Mouse (Mus musculus) midbrain, embryonic 10.5 days (tissue): ENCODE results near the gene Cdca3. TPM values are rescaled to one million over a fixed set of nuclear protein-coding genes. Genes with fewer than 3 reads are reported as not detected.

ENCODE experiments used
- DNase-seq: peaks from one replicate; pipeline ENCODE4 v3.0.0-alpha.2; 2017; ENCODE audit warnings: low spot score
- H3K27ac ChIP-seq: fragments of 300-500 bp; sonication (generic); replicated peaks from 2 replicates; pipeline ENCODE4 v1.5.1; 2016; ENCODE audit warnings: mild to moderate bottlenecking
- H3K27me3 ChIP-seq: fragments of 300-500 bp; sonication (generic); 2 replicates; pipeline ENCODE4 v1.6.1; 2016; ENCODE audit warnings: low read depth, mild to moderate bottlenecking; ENCODE audit not compliant: poor library complexity, severe bottlenecking
- H3K36me3 ChIP-seq: fragments of 300-500 bp; sonication (generic); 2 replicates; pipeline ENCODE4 v1.6.1; 2016; ENCODE audit warnings: mild to moderate bottlenecking, moderate library complexity
- H3K4me1 ChIP-seq: fragments of 300-500 bp; sonication (generic); 2 replicates; pipeline ENCODE4 v1.6.1; 2016
- H3K4me3 ChIP-seq: fragments of 300-500 bp; sonication (generic); 2 replicates; pipeline ENCODE4 v1.5.1; 2016; ENCODE audit warnings: mild to moderate bottlenecking, moderate library complexity
- H3K9me3 ChIP-seq: fragments of 300-500 bp; sonication (generic); replicated peaks from 2 replicates; pipeline ENCODE4 v1.6.1; 2016; ENCODE audit warnings: mild to moderate bottlenecking
- WGBS: fragments of 180-500 bp; shearing (Covaris S2); methylation state at CpG from one replicate; pipeline ENCODE4 v1.1.7; 2016; 5-methylcytosine and 5-hydroxymethylcytosine counted together
- polyA plus RNA-seq: library from polyadenylated mRNA; unstranded; fragments of >200 nt; fragmentation: Nextera tagmentation; extraction: Ambion mirVana; gene quantifications from 2 replicates; pipeline ENCODE4 v1.2.1, GENCODE M21; 2016

The Cdca3 gene
- polyA plus RNA-seq, 1 experiment from 2014 or later = 273 TPM

DNA sequence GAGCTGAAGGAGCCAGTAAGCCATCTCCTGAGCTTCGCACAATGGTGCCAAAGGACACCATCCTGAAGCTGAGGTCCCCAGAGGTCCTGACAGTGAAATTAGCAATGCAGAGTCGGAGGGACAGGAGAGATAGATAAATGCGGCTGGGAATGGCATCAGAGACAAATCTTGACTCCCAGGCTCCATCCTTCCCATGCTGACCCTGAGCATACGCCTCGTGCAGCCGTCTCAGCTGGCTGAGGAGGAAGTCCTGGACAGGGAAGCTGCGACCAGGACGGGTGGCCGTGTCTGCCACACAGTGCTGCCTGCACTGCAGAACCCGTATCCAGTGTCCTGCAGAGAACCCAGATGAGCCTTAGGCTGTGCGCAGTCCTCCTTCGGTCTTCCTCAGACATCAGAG lies 25.3 kb downstream of the Cdca3 start:
- H3K27ac ChIP-seq = no peak overlapping the region; the same call in 1 of the 2 replicates
- WGBS = 75% methylated on average over 12 of the region's 12 CpGs
- no peak for DNase-seq

DNA sequence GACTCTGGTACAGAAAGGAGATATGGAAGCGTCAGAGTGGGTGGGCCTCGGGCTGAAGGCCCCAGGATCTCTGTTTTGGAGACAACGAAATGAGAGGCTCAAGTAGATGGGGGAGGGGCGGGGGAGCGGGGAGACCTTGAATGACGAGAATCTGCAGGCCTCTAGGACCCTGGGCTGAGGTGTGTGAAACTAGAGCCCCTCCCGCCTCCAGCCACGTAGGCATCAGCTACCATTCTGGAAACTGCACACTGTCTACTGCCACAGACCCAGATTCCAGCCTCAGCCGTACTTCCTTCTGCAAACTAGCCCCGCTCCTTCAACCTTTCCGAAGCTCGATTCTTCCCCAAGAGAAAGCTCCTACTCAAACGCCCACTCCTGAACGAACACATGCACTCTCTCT lies 27.0 kb downstream of the Cdca3 start:
- H3K4me1 ChIP-seq = peaks cover 59% of the 10 kb centered on the region
- H3K27ac ChIP-seq = peak overlapping the region; percentile 92
- H3K27me3 ChIP-seq = peaks cover 34% of the 10 kb centered on the region
- H3K36me3 ChIP-seq = peaks cover 27% of the 10 kb centered on the region
- peak overlapping the region; percentile 70 for H3K4me3 ChIP-seq
- WGBS = 5% methylated on average over 14 of the region's 14 CpGs
- DNase-seq = peak; percentile 52
- H3K9me3 ChIP-seq = no peaks in the 10 kb centered on the region

More for the DNA sequence above, 25.3 kb downstream of the Cdca3 start:
- peaks cover 27% of the 10 kb centered on the region for H3K36me3 ChIP-seq
- peaks cover 24% of the 10 kb centered on the region for H3K27me3 ChIP-seq
- no peak overlapping the region for H3K4me3 ChIP-seq
- no peaks in the 10 kb centered on the region for H3K9me3 ChIP-seq
- peaks cover 47% of the 10 kb centered on the region for H3K4me1 ChIP-seq

DNA sequence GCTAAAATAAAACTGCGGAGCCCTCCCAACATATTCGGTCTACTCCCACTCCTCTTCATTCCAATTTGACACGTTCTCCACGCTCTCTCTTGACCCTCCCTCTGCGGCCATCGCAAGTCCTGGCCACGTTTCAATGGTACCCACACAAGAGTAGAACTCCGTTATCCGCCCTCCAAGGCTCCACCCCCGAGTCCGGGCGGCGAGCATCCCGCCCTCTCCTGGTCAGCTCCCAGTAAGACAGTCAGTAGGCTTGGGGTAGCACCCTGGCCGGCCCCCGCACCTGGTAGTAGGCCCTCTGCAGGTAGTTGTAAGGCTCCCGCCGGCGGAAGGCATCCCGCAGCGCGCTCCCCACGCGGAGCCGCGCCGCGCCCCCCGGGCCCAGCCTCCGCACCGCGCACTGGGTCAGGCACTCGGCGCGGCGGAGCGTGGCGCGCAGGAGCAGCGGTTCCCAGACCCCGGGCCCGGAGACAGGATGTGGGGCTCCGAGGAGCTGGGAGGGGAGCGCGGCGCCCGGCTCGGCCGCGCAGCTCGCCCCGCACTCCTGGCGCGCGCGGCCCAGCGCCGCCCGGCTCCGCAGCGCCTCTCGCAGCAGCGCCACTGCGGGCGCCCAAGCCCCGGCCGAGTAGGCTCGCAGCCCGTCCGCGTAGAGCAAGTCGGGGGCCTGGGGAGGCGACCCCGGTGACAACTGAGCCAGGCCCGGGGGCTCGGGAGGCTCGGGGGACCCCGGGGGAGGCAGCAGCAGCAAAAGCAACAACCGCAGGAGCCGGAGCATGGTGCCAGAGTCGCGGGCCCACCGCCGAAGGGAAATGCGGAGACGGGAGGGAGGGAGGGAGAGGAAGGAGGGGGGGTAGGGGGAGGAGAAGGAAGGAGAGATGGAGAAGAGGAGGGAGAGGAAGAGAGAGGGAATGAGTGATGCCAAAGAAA lies 27.8 kb downstream of the Cdca3 start, which contains the start of gene P3h3:
TSS of gene P3h3 (minus strand) at position 837 of the 924 bp plus-strand sequence.
- H3K4me1 ChIP-seq = peaks cover 68% of the 10 kb centered on the region
- DNase-seq = peak; percentile 90
- H3K9me3 ChIP-seq = no peaks in the 10 kb centered on the region
- peak within 1 kb of the TSS; percentile 92 for H3K27ac ChIP-seq
- WGBS = under 1% methylated on average over 85 of the region's 86 CpGs
- peaks cover 43% of the 10 kb centered on the region for H3K27me3 ChIP-seq
- peaks cover 27% of the 10 kb centered on the region for H3K36me3 ChIP-seq
- H3K4me3 ChIP-seq = peak within 1 kb of the TSS; percentile 70

DNA sequence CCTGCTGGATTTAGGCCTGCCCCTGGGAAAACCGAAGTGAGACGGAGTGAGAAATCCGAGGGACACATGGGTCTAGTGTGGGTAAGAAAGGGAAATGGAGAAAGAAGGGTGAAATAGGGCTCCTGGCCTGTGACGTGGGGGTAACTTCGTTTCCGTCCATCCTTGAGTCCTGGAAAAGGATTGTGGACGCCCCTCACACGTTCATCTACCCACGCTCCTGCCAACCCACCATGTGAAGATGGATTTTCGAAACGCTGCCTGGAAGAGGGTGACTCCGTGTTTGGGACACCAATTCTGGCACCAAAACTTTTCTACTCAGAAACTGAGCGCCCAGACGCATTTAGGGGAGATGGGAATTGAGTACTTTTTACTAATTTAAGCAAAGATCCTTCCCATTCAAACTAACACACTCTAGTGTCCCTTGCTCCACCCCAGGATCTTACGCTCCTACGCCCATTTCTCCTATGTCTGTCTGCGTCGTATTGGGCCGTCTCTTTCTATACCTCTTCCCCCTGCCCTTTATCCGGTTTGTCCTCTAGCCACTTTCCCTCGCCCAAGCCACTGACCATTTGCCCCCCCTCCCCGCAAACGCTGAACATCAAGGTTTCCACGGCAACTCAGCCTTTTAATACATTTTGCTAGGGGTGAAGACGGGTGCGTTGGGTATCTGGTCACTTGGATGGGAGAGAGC lies 28.6 kb downstream of the Cdca3 start:
- Histone ChIP-seq H3K9me3 (no peaks in the 10 kb centered on the region), H3K4me3 (peak overlapping the region; percentile 70), H3K27ac (peak overlapping the region; percentile 92), H3K4me1 (peaks cover 76% of the 10 kb centered on the region), H3K27me3 (peaks cover 51% of the 10 kb centered on the region), H3K36me3 (peaks cover 22% of the 10 kb centered on the region)
- no peak for DNase-seq
- 25% methylated on average over 26 of the region's 26 CpGs for WGBS

DNA sequence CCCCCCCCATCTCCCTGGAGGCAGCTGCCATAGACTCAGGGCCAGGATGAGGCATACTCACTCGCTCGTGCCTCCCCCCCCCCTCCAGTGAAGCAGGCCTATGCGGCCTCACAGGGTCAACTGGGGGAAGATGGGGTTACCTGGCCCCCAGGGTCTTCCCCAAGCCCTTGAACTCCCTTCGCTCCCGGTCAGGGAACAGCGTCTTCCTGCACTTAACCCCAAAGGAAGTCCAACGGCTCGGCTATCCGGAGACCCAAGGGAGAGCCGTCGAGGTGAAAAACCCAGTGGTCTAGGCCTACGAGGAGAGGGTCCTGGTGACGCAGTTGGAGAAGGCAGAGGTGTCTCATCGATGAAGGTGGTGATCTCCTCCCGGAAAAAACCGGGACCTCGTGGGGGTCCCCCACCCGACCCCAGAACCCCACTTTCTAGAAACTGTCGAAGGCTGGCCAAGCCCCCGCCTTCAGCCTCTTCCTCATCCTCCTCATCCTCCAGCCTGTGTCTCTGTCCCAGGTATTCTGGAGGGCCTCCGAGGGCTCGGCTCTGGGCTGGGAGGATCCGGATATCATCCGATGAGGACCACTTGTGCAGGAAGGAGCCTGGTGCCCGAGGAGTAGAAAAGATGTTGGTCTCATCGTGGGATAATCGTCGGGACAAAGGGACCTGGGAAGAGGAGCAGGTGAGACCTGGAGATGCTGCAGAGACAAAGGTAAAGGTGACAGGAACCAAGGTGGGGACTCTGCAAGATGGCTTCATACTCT lies 29.4 kb downstream of the Cdca3 start:
- DNase-seq = no peak
- H3K36me3 ChIP-seq = peaks cover 16% of the 10 kb centered on the region
- H3K9me3 ChIP-seq = no peaks in the 10 kb centered on the region
- H3K4me3 ChIP-seq = peak overlapping the region; percentile 70
- peaks cover 83% of the 10 kb centered on the region for H3K4me1 ChIP-seq
- H3K27ac ChIP-seq = peak overlapping the region; percentile 92; the same call in 1 of the 2 replicates
- H3K27me3 ChIP-seq = peaks cover 54% of the 10 kb centered on the region
- WGBS = 77% methylated on average over 28 of the region's 28 CpGs

DNA sequence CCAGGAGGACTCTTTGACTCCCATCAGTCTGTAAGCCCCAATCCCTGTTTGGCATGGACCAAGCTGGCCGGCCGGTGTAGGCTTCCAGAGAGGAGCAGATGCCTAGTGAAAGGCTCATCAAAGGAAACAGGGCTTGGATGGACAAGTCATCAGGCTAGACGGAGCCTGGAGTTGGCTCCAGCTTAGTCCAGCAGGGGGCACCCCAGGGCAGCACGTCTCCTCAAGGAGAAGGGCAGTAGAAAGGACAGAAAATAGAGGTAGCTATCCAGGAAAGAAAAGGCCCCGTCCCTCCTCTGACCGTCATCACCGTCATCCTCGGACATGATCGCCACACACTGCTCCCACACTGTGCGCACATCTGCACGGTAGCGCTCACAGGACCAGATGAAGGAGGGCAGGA lies 30.4 kb downstream of the Cdca3 start:
- 11% methylated on average over 12 of the region's 12 CpGs for WGBS
- peaks cover 93% of the 10 kb centered on the region for H3K4me1 ChIP-seq
- H3K4me3 ChIP-seq = peak overlapping the region; percentile 16; the same call in 1 of the 2 replicates
- 0 out of 2 replicates have a peak, but pooled peaks cover 9% of the 10 kb centered on the region for H3K36me3 ChIP-seq
- DNase-seq = peak; percentile 88
- H3K27me3 ChIP-seq = peaks cover 60% of the 10 kb centered on the region
- H3K27ac ChIP-seq = peak overlapping the region; percentile 19
- H3K9me3 ChIP-seq = no peaks in the 10 kb centered on the region

DNA sequence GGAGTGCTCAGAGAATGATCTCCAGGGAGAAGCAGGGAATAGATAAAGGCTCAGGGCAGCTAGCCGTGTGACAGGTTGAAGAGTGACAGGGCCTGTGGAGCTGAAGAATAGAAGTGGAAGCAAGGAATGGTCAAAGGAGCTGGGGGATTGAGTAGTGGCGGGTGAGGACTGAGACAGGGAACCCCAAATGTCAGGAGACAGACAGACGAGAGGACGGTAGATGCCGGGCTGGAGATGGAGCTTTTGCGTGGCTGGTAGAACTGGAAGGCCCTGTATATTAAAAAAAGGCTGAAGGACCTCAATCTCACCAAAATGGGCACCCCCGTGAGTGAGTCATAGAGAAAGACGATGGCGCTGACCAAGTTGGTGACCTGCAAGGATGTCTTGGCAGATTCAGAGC lies 31.2 kb downstream of the Cdca3 start:
- 85% methylated on average over 9 of the region's 9 CpGs for WGBS
- H3K4me3 ChIP-seq = 0 out of 2 replicates have a peak overlapping the region, but pooled peaks have one; percentile 16
- peaks cover 64% of the 10 kb centered on the region for H3K27me3 ChIP-seq
- H3K4me1 ChIP-seq = peaks cover 94% of the 10 kb centered on the region
- DNase-seq = no peak
- 0 out of 2 replicates have a peak, but pooled peaks cover 5% of the 10 kb centered on the region for H3K36me3 ChIP-seq
- H3K27ac ChIP-seq = 0 out of 2 replicates have a peak overlapping the region, but pooled peaks have one; percentile 19
- no peaks in the 10 kb centered on the region for H3K9me3 ChIP-seq

DNA sequence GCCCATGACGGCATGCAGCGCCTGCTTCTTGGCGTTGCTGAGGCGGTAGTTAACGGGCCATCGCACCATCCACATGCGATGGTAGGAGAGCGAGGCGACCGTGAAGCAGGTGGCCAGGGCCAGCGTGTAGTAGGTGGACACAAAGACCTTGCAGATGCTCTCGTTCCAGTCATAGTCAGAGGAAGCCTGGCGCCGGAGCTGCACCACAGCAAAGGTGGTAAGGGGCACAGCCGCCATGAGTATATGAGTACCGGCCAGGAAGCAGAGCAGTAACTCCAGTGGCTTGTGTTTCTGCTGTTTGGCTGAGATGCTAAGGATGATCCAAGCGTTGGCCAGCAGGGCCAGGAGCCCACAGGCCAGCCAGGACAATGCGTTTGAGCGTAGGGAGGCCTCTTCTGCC lies 31.9 kb downstream of the Cdca3 start:
- 0 out of 2 replicates have a peak, but pooled peaks cover 5% of the 10 kb centered on the region for H3K36me3 ChIP-seq
- H3K9me3 ChIP-seq = no peaks in the 10 kb centered on the region
- peak overlapping the region; percentile 94 for H3K27ac ChIP-seq
- no peak for DNase-seq
- 78% methylated on average over 19 of the region's 19 CpGs for WGBS
- H3K4me1 ChIP-seq = peaks cover 95% of the 10 kb centered on the region
- peak overlapping the region; percentile 72; the same call in 1 of the 2 replicates for H3K4me3 ChIP-seq
- H3K27me3 ChIP-seq = peaks cover 71% of the 10 kb centered on the region

DNA sequence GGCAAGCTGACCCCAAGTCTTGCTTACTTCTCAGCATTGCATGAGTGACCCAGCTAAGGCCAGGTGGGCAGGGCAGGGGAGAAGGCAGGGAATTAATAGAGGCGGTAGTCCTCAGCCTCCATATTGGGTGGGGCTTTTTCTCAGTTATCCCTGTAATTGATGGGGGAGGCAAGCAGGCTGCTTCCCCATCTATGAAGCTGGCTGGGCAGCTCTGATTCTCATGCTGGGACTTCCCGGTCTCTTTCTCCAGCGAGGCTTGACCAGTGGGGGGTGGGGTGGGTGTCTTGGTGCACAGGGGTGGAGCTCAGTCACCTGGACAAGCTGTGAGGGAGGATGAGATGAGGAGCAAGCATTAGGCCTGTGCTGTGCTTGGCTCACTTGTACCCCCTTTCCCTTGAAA lies 32.5 kb downstream of the Cdca3 start:
- Histone ChIP-seq H3K9me3 (no peaks in the 10 kb centered on the region), H3K27ac (peak overlapping the region; percentile 94), H3K27me3 (peaks cover 77% of the 10 kb centered on the region), H3K4me3 (peak overlapping the region; percentile 72), H3K36me3 (0 out of 2 replicates have a peak, but pooled peaks cover 5% of the 10 kb centered on the region), H3K4me1 (peaks cover 95% of the 10 kb centered on the region)
- WGBS = 33% methylated on average over 3 of the region's 3 CpGs
- DNase-seq = no peak

DNA sequence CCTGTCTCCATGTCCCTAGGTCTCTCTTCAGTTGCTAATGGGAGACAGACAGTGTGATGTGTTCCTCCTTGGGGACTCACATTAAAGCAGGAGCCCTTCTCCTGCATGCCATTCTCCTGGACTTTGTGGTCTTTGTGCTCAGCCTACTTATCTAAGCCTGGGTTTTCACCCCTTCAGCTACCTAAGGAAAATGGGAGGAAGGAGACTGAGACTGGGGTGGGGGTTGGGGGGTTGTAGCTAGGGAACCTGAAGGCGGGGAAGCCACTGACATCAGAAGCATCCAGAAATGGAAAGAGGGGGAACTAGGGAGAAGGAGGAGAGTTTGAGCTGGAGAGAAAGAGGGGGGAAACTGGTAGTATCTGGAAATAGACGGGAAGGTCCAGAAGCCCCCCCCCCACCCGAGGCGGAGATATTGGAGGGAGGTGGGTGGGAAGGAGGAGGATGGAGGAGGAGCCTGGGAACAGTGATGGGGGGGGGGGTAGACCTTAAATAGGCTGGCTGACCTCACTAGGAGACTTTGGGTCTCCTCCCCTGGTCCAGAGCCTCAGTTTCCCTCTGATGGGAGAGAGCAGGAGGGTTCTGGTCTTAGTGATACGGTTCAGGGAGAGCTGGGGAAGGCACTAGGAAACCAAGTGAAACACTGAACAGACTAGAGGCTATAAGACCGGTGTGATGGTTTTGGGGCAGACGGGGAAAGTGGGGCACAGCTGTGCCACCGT lies 33.2 kb downstream of the Cdca3 start:
- Histone ChIP-seq H3K27ac (peak overlapping the region; percentile 94), H3K27me3 (peaks cover 82% of the 10 kb centered on the region), H3K9me3 (no peaks in the 10 kb centered on the region), H3K36me3 (0 out of 2 replicates have a peak, but pooled peaks cover 5% of the 10 kb centered on the region), H3K4me1 (peaks cover 88% of the 10 kb centered on the region), H3K4me3 (peak overlapping the region; percentile 72)
- 6% methylated on average over 8 of the region's 8 CpGs for WGBS
- no peak for DNase-seq

DNA sequence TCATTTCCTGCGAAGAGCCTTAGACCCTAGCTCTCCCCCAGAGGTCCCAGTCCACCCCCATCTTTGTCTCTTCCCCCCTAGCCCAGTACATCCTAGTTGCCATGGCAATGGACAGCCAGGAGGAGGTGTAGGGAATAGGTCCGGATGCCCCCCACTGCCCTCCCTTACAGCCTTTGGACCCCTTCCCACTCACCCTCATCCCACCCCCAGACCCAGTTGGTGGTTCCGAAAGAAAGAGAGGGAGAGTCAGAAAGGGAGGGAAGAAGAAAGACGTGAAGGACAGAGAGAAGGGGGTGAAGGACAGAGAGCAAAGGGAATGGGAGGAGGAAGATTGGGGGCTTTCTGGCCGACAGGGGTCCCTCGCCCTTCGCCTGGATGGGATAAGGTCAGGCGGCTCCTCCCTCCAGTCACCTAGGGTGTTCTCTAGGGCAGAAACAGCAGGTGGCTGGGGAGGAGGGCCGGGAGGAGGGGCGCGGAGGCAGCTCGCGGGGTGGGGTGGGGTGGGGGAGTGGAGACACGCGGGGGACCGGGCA lies 33.8 kb downstream of the Cdca3 start:
- Histone ChIP-seq H3K4me1 (peaks cover 82% of the 10 kb centered on the region), H3K27ac (peak overlapping the region; percentile 94), H3K4me3 (peak overlapping the region; percentile 72), H3K27me3 (peaks cover 77% of the 10 kb centered on the region), H3K36me3 (0 out of 2 replicates have a peak, but pooled peaks cover 5% of the 10 kb centered on the region), H3K9me3 (no peaks in the 10 kb centered on the region)
- DNase-seq = peak; percentile 50
- under 1% methylated on average over 16 of the region's 16 CpGs for WGBS
